Mouse (Mus musculus): ENCODE data around the gene Phf5a.

Gene Phf5a

GRCm38 (mm10) chr15:81818404-81818803 lies 53.3 kb downstream of the Phf5a start:
- no peak for DNase-seq

- no peak for DNase-seq
Observed at GRCm38 (mm10) chr15:81814716-81815370, 56.9 kb downstream of the Phf5a start.

All from thymus, postnatal 36 days (tissue).